Mouse (Mus musculus) MEL (cell line): ENCODE data around the gene Btbd19. TPM values are rescaled to one million over a fixed set of nuclear protein-coding genes. Genes with fewer than 3 reads are reported as not detected.

ENCODE experiments used
- DNase-seq: peaks from one replicate; pipeline ENCODE4 v3.0.0; 2011; ENCODE audit warnings: low read depth, low spot score
- H3K27ac ChIP-seq: 2 replicates; pipeline ENCODE4 v1.5.1; 2012; ENCODE audit warnings: low read depth, mild to moderate bottlenecking, control low read depth, low read length, moderate library complexity; ENCODE audit not compliant: control insufficient read depth
- H3K27me3 ChIP-seq, 2 experiments: fragments of 150-350 bp in 1 of 2; sonication (generic) in 1 of 2; 2 replicates each; pipeline ENCODE4 v1.6.1; 2012; ENCODE audit warnings: low read length in 2 of 2, mild to moderate bottlenecking in 2 of 2, improper control_type of control experiment in 1 of 2, moderate library complexity in 1 of 2; ENCODE audit not compliant: insufficient read depth in 2 of 2, control insufficient read depth in 1 of 2
- H3K36me3 ChIP-seq, 2 experiments: 2 replicates each; pipeline ENCODE4 v1.6.1; 2012 to 2014; ENCODE audit warnings: low read length in 2 of 2, improper control_type of control experiment in 1 of 2, inconsistent platforms in 1 of 2, mild to moderate bottlenecking in 1 of 2; ENCODE audit not compliant: insufficient read depth in 2 of 2, control insufficient read depth in 1 of 2
- H3K4me1 ChIP-seq, 2 experiments: fragments of 150-350 bp in 1 of 2; sonication (generic) in 1 of 2; 2 replicates each; pipeline ENCODE4 v1.6.1; 2012; ENCODE audit warnings: low read length in 2 of 2, improper control_type of control experiment in 1 of 2, mild to moderate bottlenecking in 1 of 2; ENCODE audit not compliant: insufficient read depth in 2 of 2, control insufficient read depth in 1 of 2
- H3K4me3 ChIP-seq, 2 experiments: fragments of 150-350 bp in 1 of 2; sonication (generic) in 1 of 2; 2 replicates each; pipeline ENCODE4 v1.5.1; 2012; ENCODE audit warnings: low read depth in 2 of 2, low read length in 2 of 2, mild to moderate bottlenecking in 2 of 2, moderate library complexity in 2 of 2, control low read depth in 1 of 2, improper control_type of control experiment in 1 of 2; ENCODE audit not compliant: control insufficient read depth in 1 of 2, insufficient read depth in 1 of 2
- H3K79me2 ChIP-seq: 2 replicates; pipeline ENCODE4 v1.6.1; 2012; ENCODE audit warnings: mild to moderate bottlenecking, low read length, moderate library complexity; ENCODE audit not compliant: control insufficient read depth, poor library complexity, insufficient read depth
- H3K9ac ChIP-seq: 2 replicates; pipeline ENCODE4 v1.6.1; 2012; ENCODE audit warnings: low read depth, mild to moderate bottlenecking, control low read depth, low read length, moderate library complexity; ENCODE audit not compliant: control insufficient read depth, poor library complexity, severe bottlenecking
- H3K9me3 ChIP-seq: fragments of 150-350 bp; sonication (generic); replicated peaks from 2 replicates; pipeline ENCODE4 v1.6.1; 2012; ENCODE audit warnings: mild to moderate bottlenecking, low read length, improper control_type of control experiment, moderate library complexity; ENCODE audit not compliant: insufficient read depth
- CHD2 ChIP-seq: IDR thresholded peaks from 2 replicates; pipeline ENCODE4 v1.6.1; 2011; ENCODE audit warnings: low read length, improper control_type of control experiment
- CTCF ChIP-seq, 3 experiments: IDR thresholded peaks in 2 of 3; conservative IDR thresholded peaks in 1 of 3; 2 replicates each; pipeline ENCODE4 v1.5.1; 2011 to 2012; ENCODE audit warnings: low read length in 3 of 3, low read depth in 2 of 3, mild to moderate bottlenecking in 2 of 3, improper control_type of control experiment in 1 of 3, inconsistent platforms in 1 of 3, mixed read lengths in 1 of 3, moderate library complexity in 1 of 3; ENCODE audit not compliant: control insufficient read depth in 1 of 3, insufficient read depth in 1 of 3, poor library complexity in 1 of 3, severe bottlenecking in 1 of 3
- EP300 ChIP-seq, 2 experiments: IDR thresholded peaks; 2 replicates each; pipeline ENCODE4 v1.6.1; 2011; ENCODE audit warnings: improper control_type of control experiment in 2 of 2, low read length in 2 of 2, low read depth in 1 of 2, mild to moderate bottlenecking in 1 of 2
- GABPA ChIP-seq: IDR thresholded peaks from 2 replicates; pipeline ENCODE4 v1.6.1; 2012; ENCODE audit warnings: low read depth, mild to moderate bottlenecking, inconsistent platforms, low read length, improper control_type of control experiment, moderate library complexity
- GATA1 ChIP-seq: IDR thresholded peaks from 2 replicates; pipeline ENCODE4 v1.6.1; 2011; ENCODE audit warnings: low read depth, low read length, improper control_type of control experiment
- HCFC1 ChIP-seq: IDR thresholded peaks from 2 replicates; pipeline ENCODE4 v1.6.1; 2012; ENCODE audit warnings: low read depth, mild to moderate bottlenecking, inconsistent platforms, low read length, improper control_type of control experiment, moderate library complexity
- KAT2A ChIP-seq: conservative IDR thresholded peaks from 2 replicates; pipeline ENCODE4 v1.6.1; 2012; ENCODE audit warnings: low read depth, low read length, improper control_type of control experiment, inconsistent platforms
- MAFK ChIP-seq: IDR thresholded peaks from 2 replicates; pipeline ENCODE4 v1.6.1; 2011; ENCODE audit warnings: low read depth, mild to moderate bottlenecking, low read length, improper control_type of control experiment, borderline replicate concordance
- MAX ChIP-seq: IDR thresholded peaks from 2 replicates; pipeline ENCODE4 v1.6.1; 2011; ENCODE audit warnings: low read length, improper control_type of control experiment
- MXI1 ChIP-seq: IDR thresholded peaks from 2 replicates; pipeline ENCODE4 v1.6.1; 2011; ENCODE audit warnings: mild to moderate bottlenecking, low read depth, low read length, improper control_type of control experiment
- MYB ChIP-seq: IDR thresholded peaks from 2 replicates; pipeline ENCODE4 v1.6.1; 2011; ENCODE audit warnings: mild to moderate bottlenecking, low read depth, low read length, improper control_type of control experiment
- MYC ChIP-seq: IDR thresholded peaks from 2 replicates; pipeline ENCODE4 v1.6.1; 2011; ENCODE audit warnings: low read depth, mild to moderate bottlenecking, low read length, improper control_type of control experiment, moderate library complexity
- POLR2A ChIP-seq, 2 experiments: IDR thresholded peaks; 2 replicates each; pipeline ENCODE4 v1.6.1; 2011 to 2012; ENCODE audit warnings: low read length in 2 of 2, mild to moderate bottlenecking in 2 of 2, control low read depth in 1 of 2, improper control_type of control experiment in 1 of 2, low read depth in 1 of 2, moderate library complexity in 1 of 2; ENCODE audit not compliant: control insufficient read depth in 1 of 2, insufficient read depth in 1 of 2, poor library complexity in 1 of 2
- POLR2AphosphoS2 ChIP-seq: IDR thresholded peaks from 2 replicates; pipeline ENCODE4 v1.6.1; 2011; ENCODE audit warnings: low read length, improper control_type of control experiment
- POLR2AphosphoS5 ChIP-seq: IDR thresholded peaks from 2 replicates; pipeline ENCODE4 v1.6.1; 2012; ENCODE audit warnings: low read depth, borderline replicate concordance, mild to moderate bottlenecking, inconsistent platforms, low read length, moderate library complexity, mixed read lengths
- SIN3A ChIP-seq: IDR thresholded peaks from 2 replicates; pipeline ENCODE4 v1.6.1; 2012; ENCODE audit warnings: low read length, improper control_type of control experiment, inconsistent platforms
- SMC3 ChIP-seq: IDR thresholded peaks from 2 replicates; pipeline ENCODE4 v1.6.1; 2011; ENCODE audit warnings: low read depth, low read length, improper control_type of control experiment
- TAL1 ChIP-seq: IDR thresholded peaks from 2 replicates; pipeline ENCODE4 v1.6.1; 2012; ENCODE audit warnings: mild to moderate bottlenecking, inconsistent platforms, low read length, moderate library complexity, mixed read lengths
- TBP ChIP-seq: IDR thresholded peaks from 2 replicates; pipeline ENCODE4 v1.8.0; 2011; ENCODE audit warnings: low read depth, low read length, improper control_type of control experiment
- TCF12 ChIP-seq: IDR thresholded peaks from 2 replicates; pipeline ENCODE4 v1.6.1; 2014; ENCODE audit warnings: low read depth, mild to moderate bottlenecking, inconsistent platforms, low read length, improper control_type of control experiment, moderate library complexity
- USF1 ChIP-seq: IDR thresholded peaks from 2 replicates; pipeline ENCODE4 v1.6.1; 2014; ENCODE audit warnings: low read depth, mild to moderate bottlenecking, inconsistent platforms, low read length, improper control_type of control experiment, moderate library complexity
- ZC3H11A ChIP-seq: IDR thresholded peaks from 2 replicates; pipeline ENCODE4 v1.6.1; 2012; ENCODE audit warnings: low read depth, mild to moderate bottlenecking, inconsistent platforms, low read length, improper control_type of control experiment
- ZKSCAN1 ChIP-seq: IDR thresholded peaks from 2 replicates; pipeline ENCODE4 v1.6.1; 2012; ENCODE audit warnings: low read depth, mild to moderate bottlenecking, inconsistent platforms, low read length, improper control_type of control experiment, moderate library complexity
- ZMIZ1 ChIP-seq: IDR thresholded peaks from 2 replicates; pipeline ENCODE4 v1.6.1; 2012; ENCODE audit warnings: low read depth, mild to moderate bottlenecking, inconsistent platforms, low read length, improper control_type of control experiment, moderate library complexity
- polyA plus RNA-seq, 2 experiments: library from polyadenylated mRNA; stranded (reverse) in 1 of 2; unstranded in 1 of 2; fragments of >175 nt in 1 of 2; fragments of >200 nt in 1 of 2; gene quantifications; 2 replicates each; pipeline versions ENCODE4 v1.2.1 to v1.2.4; 2012; ENCODE audit warnings: low replicate concordance in 2 of 2, low read depth in 1 of 2; ENCODE audit not compliant: insufficient read length in 2 of 2, insufficient read depth in 1 of 2, missing spikeins in 1 of 2
- total RNA-seq: library from RNA; depleted of rRNA; stranded (reverse); fragments of 300-350 nt; gene quantifications from 2 replicates; pipeline ENCODE4 v1.2.3, GENCODE M21; 2012

Btbd19 gene
- total and polyA plus RNA-seq, 3 experiments = 13.6 to 22.6 TPM; not detected in 1

DNA sequence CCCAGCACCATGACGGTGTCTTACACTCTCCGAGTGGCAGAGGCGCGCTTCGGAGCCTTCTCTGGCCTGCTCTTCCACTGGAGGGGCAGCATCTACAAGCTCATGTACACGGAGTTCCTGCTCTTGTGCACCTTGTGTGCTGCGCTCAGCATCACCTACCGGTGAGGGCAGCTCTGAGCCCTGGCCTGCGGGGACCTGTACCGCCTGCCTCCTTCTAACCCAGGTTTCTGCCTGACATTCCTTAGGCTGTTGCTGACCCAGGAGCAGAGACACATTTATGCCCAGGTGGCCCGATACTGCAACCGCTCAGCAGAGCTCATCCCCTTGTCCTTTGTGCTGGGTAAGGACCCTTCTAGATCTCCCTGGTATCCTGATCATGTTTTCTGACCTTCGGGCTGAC lies 19.7 kb upstream of the Btbd19 start:
- Histone ChIP-seq H3K9ac (no peak overlapping the region), H3K27ac (no peak overlapping the region), H3K79me2 (no peaks in the 10 kb centered on the region), H3K36me3 (no peaks in the 10 kb centered on the region), H3K4me3 (no peak overlapping the region), H3K4me1 (no peaks in the 10 kb centered on the region), H3K27me3 (no peaks in the 10 kb centered on the region), H3K9me3 (no peaks in the 10 kb centered on the region)
- no peak for TF ChIP-seq MYC
- TF ChIP-seq TCF12 = no peak
- no peak for TF ChIP-seq POLR2A (IDR thresholded peaks at IDR 0.05; ENCODE audit: control insufficient read depth in 1 of 2, insufficient read depth in 1 of 2, low read depth in 1 of 2, low read length in 2 of 2, poor library complexity in 1 of 2)
- TF ChIP-seq SMC3 = no peak
- TF ChIP-seq MAX = no peak
- TF ChIP-seq GATA1 = no peak
- no peak for TF ChIP-seq ZKSCAN1
- no peak for TF ChIP-seq MAFK
- no peak for DNase-seq

- DNase-seq = no peak
- no peaks in the 10 kb centered on the region for H3K27me3 ChIP-seq
- H3K27ac ChIP-seq = no peak overlapping the region
- TF ChIP-seq CHD2 (no peak), ZC3H11A (no peak), TAL1 (no peak), POLR2AphosphoS5 (no peak), GABPA (no peak), POLR2AphosphoS2 (no peak), MYC (no peak), TBP (no peak), KAT2A (no peak), USF1 (no peak), EP300 (IDR thresholded peaks at IDR 0.05; ENCODE audit: low read depth in 1 of 2, low read length in 2 of 2) (no peak), TCF12 (no peak), SIN3A (no peak), CTCF (IDR thresholded peaks at IDR 0.05 in 2 of 3, conservative IDR thresholded peaks at IDR 0.05 in 1 of 3; ENCODE audit: control insufficient read depth in 1 of 3, insufficient read depth in 1 of 3, low read depth in 2 of 3, low read length in 3 of 3, poor library complexity in 1 of 3, severe bottlenecking in 1 of 3) (no peak), SMC3 (no peak), POLR2A (IDR thresholded peaks at IDR 0.05; ENCODE audit: control insufficient read depth in 1 of 2, insufficient read depth in 1 of 2, low read depth in 1 of 2, low read length in 2 of 2, poor library complexity in 1 of 2) (no peak), ZMIZ1 (no peak), MYB (no peak), HCFC1 (no peak), MXI1 (no peak)
- no peaks in the 10 kb centered on the region for H3K36me3 ChIP-seq
- no peaks in the 10 kb centered on the region; the same call in 1 of the 2 replicates for H3K79me2 ChIP-seq
- no peak overlapping the region for H3K9ac ChIP-seq
- no peak overlapping the region for H3K4me3 ChIP-seq
- H3K9me3 ChIP-seq = no peaks in the 10 kb centered on the region
- peaks cover 0 to 4% of the 10 kb centered on the region in 2 experiments; a peak in 1 of 4 replicates for H3K4me1 ChIP-seq
Observed at GRCm38 (mm10) chr4:117143023-117143422, 17.5 kb upstream of the Btbd19 start.
